Mouse (Mus musculus): ENCODE results near the gene Senp7.
"Not testable (repeated sequence)": the region's sequence is repeated elsewhere in the genome, so short reads cannot be mapped to it uniquely, and the experiment has no call there.

Senp7 gene

GRCm38 (mm10) chr16:56068523-56069070 lies 20.5 kb downstream of the Senp7 start:
- DNase-seq = no peak

- no peak for DNase-seq
Measured at GRCm38 (mm10) chr16:56071317-56072232, 23.4 kb downstream of the Senp7 start.

- DNase-seq = no peak
Measured at GRCm38 (mm10) chr16:56072533-56072932, 24.4 kb downstream of the Senp7 start.

GRCm38 (mm10) chr16:56073150-56073549 lies 25.0 kb downstream of the Senp7 start:
- DNase-seq = not testable (repeated sequence)

GRCm38 (mm10) chr16:56074122-56074521 lies 26.0 kb downstream of the Senp7 start:
- peak; percentile 33 for DNase-seq

- no peak for DNase-seq
Measured at GRCm38 (mm10) chr16:56074565-56074964, 26.4 kb downstream of the Senp7 start.

- DNase-seq = peak; percentile 90
Measured at GRCm38 (mm10) chr16:56075222-56076111, 27.3 kb downstream of the Senp7 start.

GRCm38 (mm10) chr16:56076121-56076869 lies 28.2 kb downstream of the Senp7 start:
- DNase-seq = peak; percentile 51

GRCm38 (mm10) chr16:56079419-56079818 lies 31.3 kb downstream of the Senp7 start:
- DNase-seq = no peak

- no peak for DNase-seq
Measured at GRCm38 (mm10) chr16:56081691-56082090, 33.6 kb downstream of the Senp7 start.

- no peak for DNase-seq
Measured at GRCm38 (mm10) chr16:56086336-56086735, 38.2 kb downstream of the Senp7 start.

GRCm38 (mm10) chr16:56090385-56090784 lies 42.2 kb downstream of the Senp7 start:
- no peak for DNase-seq

- DNase-seq = not testable (repeated sequence)
Measured at GRCm38 (mm10) chr16:56096401-56097018, 48.4 kb downstream of the Senp7 start.

GRCm38 (mm10) chr16:56115706-56116105 lies 67.6 kb downstream of the Senp7 start:
- no peak for DNase-seq

GRCm38 (mm10) chr16:56116155-56116554 lies 68.0 kb downstream of the Senp7 start:
- no peak for DNase-seq

- DNase-seq = no peak
Measured at GRCm38 (mm10) chr16:56117327-56118180, 69.4 kb downstream of the Senp7 start.

GRCm38 (mm10) chr16:56122517-56122916 lies 74.4 kb downstream of the Senp7 start:
- no peak for DNase-seq

GRCm38 (mm10) chr16:56124045-56124444 lies 75.9 kb downstream of the Senp7 start:
- no peak for DNase-seq

GRCm38 (mm10) chr16:56131666-56132065 lies 83.5 kb downstream of the Senp7 start:
- DNase-seq = peak; percentile 60

- no peak for DNase-seq
Measured at GRCm38 (mm10) chr16:56134149-56134548, 86.0 kb downstream of the Senp7 start.

- DNase-seq = not testable (repeated sequence)
Measured at GRCm38 (mm10) chr16:56137672-56138071, 89.5 kb downstream of the Senp7 start.

Measured in cerebellum, adult 9-10 months (tissue).